Mouse (Mus musculus): Measurements from ENCODE around the gene Ppef1. TPM values are rescaled to one million over a fixed set of nuclear protein-coding genes. Genes with fewer than 3 reads are reported as not detected.

The Ppef1 gene
- total and polyA plus RNA-seq, 3 experiments = 0.15 TPM; not detected in 2

DNA sequence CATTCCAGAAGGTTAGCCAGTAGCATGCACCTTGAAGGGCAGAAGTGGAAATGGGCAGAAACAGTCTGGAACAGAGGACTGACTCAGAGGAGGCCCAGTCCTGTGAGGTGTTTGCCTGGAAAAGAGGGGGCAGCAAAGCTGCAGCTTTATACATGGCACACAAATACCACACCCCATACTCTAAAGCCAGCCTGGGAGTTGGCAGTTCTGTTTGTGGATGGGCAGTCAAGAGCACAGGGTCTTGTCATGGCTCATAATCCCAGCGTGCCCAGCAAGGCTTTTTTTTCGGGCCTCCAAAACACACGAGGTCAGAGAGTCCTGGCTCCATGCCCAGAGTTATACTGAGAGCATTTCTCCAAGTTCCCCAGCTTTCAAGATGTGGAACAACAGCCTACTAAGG, 134.5 kb downstream of the Ppef1 start:
- no peak overlapping the region for H3K9ac ChIP-seq (ENCODE audit: control insufficient read depth, low read depth, low read length, poor library complexity, severe bottlenecking)
- H3K4me1 ChIP-seq (ENCODE audit: control insufficient read depth in 1 of 2, insufficient read depth in 2 of 2, low read length in 2 of 2) = no peaks in the 10 kb centered on the region
- DNase-seq (ENCODE audit: low read depth, low spot score) = peak; percentile 50

DNA sequence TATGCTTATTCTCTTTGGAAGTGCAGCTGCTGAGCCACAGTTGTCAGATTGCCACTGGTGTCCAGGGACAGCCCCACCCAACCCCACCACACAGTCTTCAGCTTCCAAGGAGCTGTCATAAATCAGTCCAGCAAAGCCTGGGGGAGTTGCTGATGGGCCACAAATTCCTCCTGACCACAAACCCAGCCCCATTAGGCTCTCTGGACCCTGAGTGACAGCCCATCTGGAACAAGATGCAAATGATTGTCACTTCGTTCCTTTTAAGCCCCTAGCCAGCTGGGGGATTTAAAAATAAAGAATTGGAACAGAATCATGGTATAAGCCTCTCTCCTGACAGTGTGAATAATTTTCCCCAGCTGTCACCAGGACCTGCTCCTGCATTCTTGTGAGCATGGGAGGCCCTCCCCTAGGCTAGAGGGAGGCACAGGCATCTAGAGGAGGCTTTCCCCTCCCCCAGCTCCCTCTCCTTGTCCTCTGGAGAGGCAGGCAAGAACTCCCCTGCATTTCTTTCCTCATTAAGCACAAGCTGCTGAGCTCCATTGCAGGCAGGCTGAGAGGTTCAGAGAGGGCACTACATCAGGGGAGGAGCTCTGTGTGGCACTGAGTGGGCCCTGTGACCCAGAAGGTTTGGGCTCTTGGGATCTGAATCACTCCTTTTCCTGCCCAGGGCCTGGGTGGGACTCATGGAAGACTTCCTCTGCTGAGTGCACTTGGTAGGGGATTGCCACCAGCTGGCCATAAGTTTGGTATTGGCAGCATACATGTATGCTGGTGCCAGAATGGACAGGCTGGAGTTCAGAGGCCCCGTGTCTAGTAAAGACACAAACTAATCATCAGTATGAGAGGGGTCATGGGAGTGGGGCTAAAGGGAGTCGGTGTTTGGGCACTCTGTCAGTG, 136.8 kb downstream of the Ppef1 start:
- no peaks in the 10 kb centered on the region for H3K79me2 ChIP-seq (ENCODE audit: control insufficient read depth, insufficient read depth, low read length, poor library complexity)
- H3K27me3 ChIP-seq (ENCODE audit: control insufficient read depth in 1 of 2, insufficient read depth in 2 of 2, low read length in 2 of 2) = no peaks in the 10 kb centered on the region
- no peak for TF ChIP-seq RAD21 (IDR thresholded peaks at IDR 0.05; ENCODE audit: low read depth, low read length)
- TF ChIP-seq TCF12 (IDR thresholded peaks at IDR 0.05; ENCODE audit: low read depth, low read length) = no peak
- no peak for TF ChIP-seq ETS1 (IDR thresholded peaks at IDR 0.05; ENCODE audit: low read depth, low read length)
- TF ChIP-seq SMC3 (IDR thresholded peaks at IDR 0.05; ENCODE audit: low read depth, low read length) = no peak
- TF ChIP-seq ZNF384 (IDR thresholded peaks at IDR 0.05; ENCODE audit: low read depth, low read length) = no peak
- no peak for TF ChIP-seq ZMIZ1 (IDR thresholded peaks at IDR 0.05; ENCODE audit: low read depth, low read length)
- TF ChIP-seq HCFC1 (IDR thresholded peaks at IDR 0.05; ENCODE audit: low read depth, low read length) = no peak
- no peak for TF ChIP-seq MAFK (IDR thresholded peaks at IDR 0.05; ENCODE audit: borderline replicate concordance, low read depth, low read length)
- no peak overlapping the region for H3K9ac ChIP-seq (ENCODE audit: control insufficient read depth, low read depth, low read length, poor library complexity, severe bottlenecking)
- H3K9me3 ChIP-seq (replicated peaks; ENCODE audit: insufficient read depth, low read length) = no peaks in the 10 kb centered on the region
- no peak overlapping the region for H3K4me3 ChIP-seq (ENCODE audit: control insufficient read depth in 1 of 2, insufficient read depth in 1 of 2, low read depth in 2 of 2, low read length in 2 of 2)
- no peaks in the 10 kb centered on the region for H3K4me1 ChIP-seq (ENCODE audit: control insufficient read depth in 1 of 2, insufficient read depth in 2 of 2, low read length in 2 of 2)
- no peak overlapping the region for H3K27ac ChIP-seq (ENCODE audit: control insufficient read depth, low read depth, low read length)
- no peak for DNase-seq (ENCODE audit: low read depth, low spot score)
- H3K36me3 ChIP-seq (ENCODE audit: control insufficient read depth in 1 of 2, insufficient read depth in 2 of 2, low read length in 2 of 2) = no peaks in the 10 kb centered on the region

More for the DNA sequence above, 134.5 kb downstream of the Ppef1 start:
- no peaks in the 10 kb centered on the region for H3K9me3 ChIP-seq (replicated peaks; ENCODE audit: insufficient read depth, low read length)
- no peak overlapping the region for H3K27ac ChIP-seq (ENCODE audit: control insufficient read depth, low read depth, low read length)
- H3K36me3 ChIP-seq (ENCODE audit: control insufficient read depth in 1 of 2, insufficient read depth in 2 of 2, low read length in 2 of 2) = no peaks in the 10 kb centered on the region
- no peak for TF ChIP-seq MXI1 (IDR thresholded peaks at IDR 0.05; ENCODE audit: low read depth, low read length)
- no peak for TF ChIP-seq CHD1 (IDR thresholded peaks at IDR 0.05; ENCODE audit: low read depth, low read length)
- TF ChIP-seq TCF12 (IDR thresholded peaks at IDR 0.05; ENCODE audit: low read depth, low read length) = no peak
- no peak for TF ChIP-seq ETS1 (IDR thresholded peaks at IDR 0.05; ENCODE audit: low read depth, low read length)
- TF ChIP-seq ELF1 (IDR thresholded peaks at IDR 0.05; ENCODE audit: low read depth, low read length) = no peak
- TF ChIP-seq MYB (IDR thresholded peaks at IDR 0.05; ENCODE audit: low read depth, low read length) = no peak
- TF ChIP-seq CHD2 (IDR thresholded peaks at IDR 0.05; ENCODE audit: low read length) = no peak
- TF ChIP-seq ZMIZ1 (IDR thresholded peaks at IDR 0.05; ENCODE audit: low read depth, low read length) = no peak
- TF ChIP-seq POLR2AphosphoS5 (IDR thresholded peaks at IDR 0.05; ENCODE audit: borderline replicate concordance, low read depth, low read length) = no peak
- TF ChIP-seq MAX (IDR thresholded peaks at IDR 0.05; ENCODE audit: low read length) = no peak
- H3K27me3 ChIP-seq (ENCODE audit: control insufficient read depth in 1 of 2, insufficient read depth in 2 of 2, low read length in 2 of 2) = no peaks in the 10 kb centered on the region
- H3K79me2 ChIP-seq (ENCODE audit: control insufficient read depth, insufficient read depth, low read length, poor library complexity) = no peaks in the 10 kb centered on the region
- H3K4me3 ChIP-seq (ENCODE audit: control insufficient read depth in 1 of 2, insufficient read depth in 1 of 2, low read depth in 2 of 2, low read length in 2 of 2) = no peak overlapping the region

All from MEL (cell line).